Mouse (Mus musculus) liver, adult 2 months (tissue): ENCODE data around the gene Casp8.
"Not testable (repeated sequence)": the region's sequence is repeated elsewhere in the genome, so short reads cannot be mapped to it uniquely, and the experiment has no call there.

Experiments used
- CTCF ChIP-seq: fragments of 200-500 bp; IDR thresholded peaks from 2 replicates; pipeline ENCODE4 v1.5.1; 2011; ENCODE audit warnings: low read depth, low read length, control low read depth
- POLR2A ChIP-seq: fragments of 200-500 bp; IDR thresholded peaks from 2 replicates; pipeline ENCODE4 v1.6.1; 2011; ENCODE audit warnings: low read length, control low read depth; ENCODE audit not compliant: insufficient read depth; ENCODE audit errors: extremely low read depth

DNA sequence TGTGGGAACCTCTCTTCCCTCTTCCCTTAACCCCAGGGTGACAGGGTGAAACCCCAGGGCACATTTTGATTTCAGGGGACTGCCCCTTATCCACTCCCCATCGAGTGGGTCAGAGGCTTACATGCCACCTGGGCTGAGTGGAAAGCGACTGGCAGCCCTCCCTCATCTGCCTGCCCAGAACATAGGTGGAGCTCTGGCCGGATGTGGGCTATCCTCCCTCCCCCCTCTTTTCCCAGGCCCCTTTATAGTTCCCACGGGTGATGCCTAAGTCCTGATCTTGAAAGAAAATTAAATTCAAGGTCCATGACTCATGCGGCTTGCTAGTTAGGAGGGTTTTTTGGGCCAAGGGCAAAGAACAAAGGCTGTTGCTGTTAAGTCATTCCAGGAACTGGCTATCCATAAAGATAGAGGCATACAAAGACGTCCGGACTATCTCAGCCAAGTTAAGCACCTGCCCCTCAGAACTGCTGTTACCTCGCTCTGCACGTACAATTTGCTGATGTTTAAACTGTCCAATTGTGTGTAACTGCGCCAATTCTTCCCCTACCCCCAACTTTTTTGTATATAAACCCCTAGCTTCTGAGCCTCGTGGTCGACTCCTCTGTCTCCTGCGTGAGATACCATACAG, 64.7 kb downstream of the Casp8 start:
- TF ChIP-seq CTCF, POLR2A: not testable (repeated sequence)
